Mouse (Mus musculus): ENCODE measurements at regions not wholly inside any gene's neighbourhood (a gene's known extent, or its start where the extent isn't known, plus 50 kb on each side); places are given as distances from the start of the nearest gene placed in this dataset.

GRCm38 (mm10) chr7:67895166-67895565 lies 57.5 kb upstream of the Igf1r start:
- no peak overlapping the region for H3K4me2 ChIP-seq (replicated peaks; ENCODE audit: low read depth, low read length)
- no peaks in the 10 kb centered on the region for H3K36me3 ChIP-seq (ENCODE audit: control insufficient read depth, insufficient read depth, low read length)
- no peak for ATAC-seq (ENCODE audit: low FRiP score, low TSS enrichment)
- H3K27ac ChIP-seq (ENCODE audit: low read depth, low read length), result no peak overlapping the region
- no peaks in the 10 kb centered on the region for H3K4me1 ChIP-seq (ENCODE audit: control insufficient read depth, insufficient read depth, low read length)
- H3K27me3 ChIP-seq (ENCODE audit: control insufficient read depth, insufficient read depth, low read length), result no peaks in the 10 kb centered on the region
- H3K4me3 ChIP-seq (ENCODE audit: low read length), result no peak overlapping the region
- WGBS, result 74% methylated on average over 3 of the region's 3 CpGs
- no peaks in the 10 kb centered on the region for H3K9me3 ChIP-seq (ENCODE audit: control insufficient read depth, low read length)
- no peak overlapping the region for H3K9ac ChIP-seq (ENCODE audit: low read depth, low read length)

DNA sequence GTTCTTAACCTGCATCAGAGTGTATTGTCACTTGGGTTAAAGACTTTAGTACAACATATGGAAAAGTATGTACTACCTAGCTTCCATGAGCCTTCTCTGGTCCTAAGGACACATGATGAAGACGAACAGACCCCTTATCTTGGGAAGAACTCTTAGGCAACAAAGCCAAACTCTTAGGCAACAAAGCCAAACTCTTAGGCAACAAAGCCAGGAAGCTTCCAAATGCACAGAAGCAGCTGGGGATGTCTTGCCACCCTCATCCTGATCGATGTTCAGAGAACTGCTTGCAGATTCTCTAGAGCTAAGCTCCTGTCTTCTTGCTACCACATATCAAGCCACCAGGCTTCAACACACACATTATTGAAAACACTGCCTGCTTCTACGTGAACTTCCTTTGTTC lies 59.7 kb upstream of the Igf1r start:
- Histone ChIP-seq H3K4me3 (ENCODE audit: low read length) (no peak overlapping the region), H3K27me3 (ENCODE audit: control insufficient read depth, insufficient read depth, low read length) (no peaks in the 10 kb centered on the region), H3K9me3 (ENCODE audit: control insufficient read depth, low read length) (no peaks in the 10 kb centered on the region), H3K9ac (ENCODE audit: low read depth, low read length) (no peak overlapping the region), H3K36me3 (ENCODE audit: control insufficient read depth, insufficient read depth, low read length) (no peaks in the 10 kb centered on the region), H3K4me1 (ENCODE audit: control insufficient read depth, insufficient read depth, low read length) (no peaks in the 10 kb centered on the region), H3K4me2 (replicated peaks; ENCODE audit: low read depth, low read length) (no peak overlapping the region), H3K27ac (ENCODE audit: low read depth, low read length) (no peak overlapping the region)
- ATAC-seq (ENCODE audit: low FRiP score, low TSS enrichment), result no peak
- 73% methylated on average over 3 of the region's 3 CpGs for WGBS

DNA sequence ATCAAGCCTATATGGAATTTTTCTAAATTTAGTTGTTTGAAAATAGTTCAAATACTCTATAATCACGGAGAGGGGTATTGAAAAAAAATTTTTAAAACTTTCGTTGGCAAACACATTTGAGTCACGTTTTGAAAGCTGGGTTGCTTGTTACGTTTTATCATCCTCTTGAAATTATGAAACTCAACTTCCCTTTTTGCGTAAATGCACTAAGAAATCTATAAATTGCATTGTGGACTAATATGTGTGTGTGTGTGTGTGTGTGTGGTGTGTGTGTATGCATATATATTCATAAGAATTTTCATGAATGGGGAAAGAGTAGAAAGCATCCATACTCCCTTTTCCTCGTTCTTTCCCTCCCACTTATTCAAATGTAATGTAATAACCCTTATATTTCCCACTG lies 69.6 kb upstream of the Igf1r start:
- H3K27ac ChIP-seq (ENCODE audit: low read depth, low read length), result no peak overlapping the region
- no peaks in the 10 kb centered on the region for H3K9me3 ChIP-seq (ENCODE audit: control insufficient read depth, low read length)
- no peaks in the 10 kb centered on the region for H3K27me3 ChIP-seq (ENCODE audit: control insufficient read depth, insufficient read depth, low read length)
- ATAC-seq (ENCODE audit: low FRiP score, low TSS enrichment), result no peak
- 83% methylated on average over 6 of the region's 6 CpGs for WGBS
- no peak overlapping the region for H3K4me2 ChIP-seq (replicated peaks; ENCODE audit: low read depth, low read length)
- H3K9ac ChIP-seq (ENCODE audit: low read depth, low read length), result no peak overlapping the region
- no peaks in the 10 kb centered on the region for H3K36me3 ChIP-seq (ENCODE audit: control insufficient read depth, insufficient read depth, low read length)
- no peak overlapping the region for H3K4me3 ChIP-seq (ENCODE audit: low read length)
- no peaks in the 10 kb centered on the region for H3K4me1 ChIP-seq (ENCODE audit: control insufficient read depth, insufficient read depth, low read length)

DNA sequence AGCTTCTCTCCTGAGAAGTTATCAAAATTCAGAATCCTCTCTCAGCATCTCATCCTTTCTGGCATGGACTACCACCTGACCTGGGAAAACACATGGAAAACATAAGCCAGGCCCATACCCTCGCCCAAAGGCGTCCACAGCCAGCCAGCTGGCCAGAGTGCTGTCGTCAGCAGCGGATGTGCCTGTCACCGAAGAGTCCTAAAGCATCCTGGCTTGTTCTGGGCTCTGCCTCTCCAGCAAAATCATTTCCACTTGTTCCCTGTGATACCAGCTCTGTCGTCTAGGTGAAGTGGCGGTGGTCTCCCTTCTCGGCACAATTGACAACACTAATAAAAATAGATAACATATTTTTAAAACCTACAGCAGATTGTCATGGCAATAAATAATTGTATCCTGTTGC lies 70.0 kb upstream of the Igf1r start:
- Histone ChIP-seq H3K4me2 (replicated peaks; ENCODE audit: low read depth, low read length) (no peak overlapping the region), H3K9ac (ENCODE audit: low read depth, low read length) (no peak overlapping the region), H3K4me1 (ENCODE audit: control insufficient read depth, insufficient read depth, low read length) (no peaks in the 10 kb centered on the region), H3K4me3 (ENCODE audit: low read length) (no peak overlapping the region), H3K27ac (ENCODE audit: low read depth, low read length) (no peak overlapping the region), H3K36me3 (ENCODE audit: control insufficient read depth, insufficient read depth, low read length) (no peaks in the 10 kb centered on the region), H3K27me3 (ENCODE audit: control insufficient read depth, insufficient read depth, low read length) (no peaks in the 10 kb centered on the region), H3K9me3 (ENCODE audit: control insufficient read depth, low read length) (no peaks in the 10 kb centered on the region)
- 69% methylated on average over 8 of the region's 8 CpGs for WGBS
- ATAC-seq (ENCODE audit: low FRiP score, low TSS enrichment), result no peak

GRCm38 (mm10) chr7:67878226-67878625 lies 74.4 kb upstream of the Igf1r start:
- Histone ChIP-seq H3K36me3 (ENCODE audit: control insufficient read depth, insufficient read depth, low read length) (no peaks in the 10 kb centered on the region), H3K4me1 (ENCODE audit: control insufficient read depth, insufficient read depth, low read length) (no peaks in the 10 kb centered on the region), H3K9me3 (ENCODE audit: control insufficient read depth, low read length) (no peaks in the 10 kb centered on the region), H3K4me3 (ENCODE audit: low read length) (no peak overlapping the region), H3K9ac (ENCODE audit: low read depth, low read length) (no peak overlapping the region), H3K4me2 (replicated peaks; ENCODE audit: low read depth, low read length) (no peak overlapping the region), H3K27ac (ENCODE audit: low read depth, low read length) (no peak overlapping the region), H3K27me3 (ENCODE audit: control insufficient read depth, insufficient read depth, low read length) (no peaks in the 10 kb centered on the region)
- WGBS, result 47% methylated on average over 1 of the region's 1 CpGs
- no peak for ATAC-seq (ENCODE audit: low FRiP score, low TSS enrichment)

DNA sequence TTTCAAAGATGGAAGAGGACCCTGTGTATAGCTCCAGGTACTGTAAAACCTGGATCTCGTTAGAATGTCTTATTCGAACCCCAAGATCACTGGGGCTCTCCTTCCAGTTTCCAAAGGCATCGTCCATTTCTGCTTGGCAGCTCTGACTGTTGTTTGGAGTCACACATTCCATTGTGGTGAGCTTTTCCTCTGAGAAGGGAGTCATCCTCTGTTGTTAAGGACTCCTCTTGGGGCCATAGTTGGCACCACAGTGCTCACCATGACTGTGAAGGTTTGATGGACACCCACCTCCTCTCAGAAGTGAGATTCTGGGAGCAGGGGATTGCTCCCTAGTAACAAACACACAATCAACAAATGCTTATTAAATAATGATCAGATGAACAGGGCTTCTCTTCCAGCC lies 75.0 kb upstream of the Igf1r start:
- no peak for ATAC-seq (ENCODE audit: low FRiP score, low TSS enrichment)
- no peaks in the 10 kb centered on the region for H3K27me3 ChIP-seq (ENCODE audit: control insufficient read depth, insufficient read depth, low read length)
- WGBS, result 89% methylated on average over 3 of the region's 3 CpGs
- H3K36me3 ChIP-seq (ENCODE audit: control insufficient read depth, insufficient read depth, low read length), result no peaks in the 10 kb centered on the region
- no peaks in the 10 kb centered on the region for H3K4me1 ChIP-seq (ENCODE audit: control insufficient read depth, insufficient read depth, low read length)
- no peak overlapping the region for H3K4me2 ChIP-seq (replicated peaks; ENCODE audit: low read depth, low read length)
- H3K27ac ChIP-seq (ENCODE audit: low read depth, low read length), result no peak overlapping the region
- no peak overlapping the region for H3K4me3 ChIP-seq (ENCODE audit: low read length)
- no peaks in the 10 kb centered on the region for H3K9me3 ChIP-seq (ENCODE audit: control insufficient read depth, low read length)
- no peak overlapping the region for H3K9ac ChIP-seq (ENCODE audit: low read depth, low read length)

DNA sequence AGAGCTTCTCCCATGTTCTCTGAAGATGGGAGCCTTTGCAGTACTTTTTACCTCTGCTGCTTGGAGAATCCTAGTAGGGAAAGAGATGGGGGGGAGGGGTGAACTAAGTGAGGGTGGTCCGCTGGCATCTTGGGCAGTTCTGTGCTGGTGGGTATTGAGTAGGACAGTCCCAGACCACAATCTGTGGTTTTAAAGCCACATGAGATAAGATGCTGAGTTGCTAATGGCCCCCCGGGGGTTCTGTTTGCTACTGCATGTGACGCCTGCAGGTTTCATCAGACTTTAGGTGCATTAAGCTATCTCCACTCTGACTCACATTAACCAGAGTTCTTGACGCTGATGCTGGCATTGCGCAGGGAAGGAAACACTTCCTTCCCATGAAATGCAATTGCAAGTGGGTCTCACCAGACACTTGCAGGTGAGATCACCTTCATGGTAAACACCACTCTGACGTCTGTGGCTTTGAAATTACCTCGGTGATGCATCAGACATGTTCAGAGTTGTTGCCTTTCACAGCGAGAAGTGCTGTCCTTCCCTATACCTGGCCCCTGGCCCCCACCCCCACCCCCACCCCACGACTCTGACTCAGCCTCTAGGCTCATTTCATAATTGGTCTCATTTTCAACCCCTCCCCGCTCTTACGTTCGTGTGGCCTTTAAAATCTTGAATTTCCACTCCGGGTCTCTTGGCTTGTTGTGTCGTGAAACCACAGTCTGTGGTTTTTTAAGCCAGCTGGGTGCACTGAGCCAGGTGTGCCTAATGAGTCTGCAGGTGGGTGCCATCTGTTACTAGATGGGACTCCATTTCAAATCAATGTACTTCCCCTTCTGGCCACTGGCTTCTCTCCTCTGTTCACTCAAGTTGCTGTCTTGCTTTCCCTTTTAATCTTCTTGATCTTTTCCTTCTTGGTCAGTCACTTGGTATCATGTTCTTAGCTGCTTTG lies 94.8 kb upstream of the Synm start:
- Histone ChIP-seq H3K4me1 (ENCODE audit: control insufficient read depth, insufficient read depth, low read length) (0 out of 2 replicates have a peak, but pooled peaks cover 3% of the 10 kb centered on the region), H3K9ac (ENCODE audit: low read depth, low read length) (no peak overlapping the region), H3K27ac (ENCODE audit: low read depth, low read length) (no peak overlapping the region), H3K4me2 (replicated peaks; ENCODE audit: low read depth, low read length) (no peak overlapping the region), H3K9me3 (ENCODE audit: control insufficient read depth, low read length) (no peaks in the 10 kb centered on the region), H3K36me3 (ENCODE audit: control insufficient read depth, insufficient read depth, low read length) (no peaks in the 10 kb centered on the region), H3K4me3 (ENCODE audit: low read length) (no peak overlapping the region), H3K27me3 (ENCODE audit: control insufficient read depth, insufficient read depth, low read length) (no peaks in the 10 kb centered on the region)
- no peak for ATAC-seq (ENCODE audit: low FRiP score, low TSS enrichment)
- 75% methylated on average over 14 of the region's 14 CpGs for WGBS

DNA sequence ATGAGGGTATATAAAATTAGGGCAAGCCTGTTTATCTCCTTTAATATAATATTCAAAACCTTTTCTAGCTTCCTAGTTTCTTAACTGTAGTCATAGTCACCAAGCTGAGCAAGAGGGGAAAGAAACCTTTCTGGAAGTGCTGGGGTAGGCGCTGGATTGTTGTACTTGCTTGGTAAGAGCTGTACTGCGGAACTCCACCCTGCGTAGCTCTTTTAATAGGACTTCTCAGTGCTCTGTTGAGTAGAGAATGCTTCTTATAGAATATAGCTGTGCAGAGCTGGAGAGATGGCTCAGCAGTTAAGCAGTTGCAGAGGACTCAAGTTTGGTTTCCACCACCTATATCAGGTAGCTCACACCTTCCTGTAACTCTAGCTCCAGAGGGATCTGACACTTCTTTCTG lies 93.3 kb upstream of the Synm start:
- H3K4me2 ChIP-seq (replicated peaks; ENCODE audit: low read depth, low read length), result no peak overlapping the region
- no peaks in the 10 kb centered on the region for H3K27me3 ChIP-seq (ENCODE audit: control insufficient read depth, insufficient read depth, low read length)
- no peak overlapping the region for H3K9ac ChIP-seq (ENCODE audit: low read depth, low read length)
- H3K4me1 ChIP-seq (ENCODE audit: control insufficient read depth, insufficient read depth, low read length), result 0 out of 2 replicates have a peak, but pooled peaks cover 8% of the 10 kb centered on the region
- WGBS, result 92% methylated on average over 3 of the region's 3 CpGs
- no peaks in the 10 kb centered on the region for H3K9me3 ChIP-seq (ENCODE audit: control insufficient read depth, low read length)
- no peak overlapping the region for H3K4me3 ChIP-seq (ENCODE audit: low read length)
- H3K27ac ChIP-seq (ENCODE audit: low read depth, low read length), result no peak overlapping the region
- no peaks in the 10 kb centered on the region for H3K36me3 ChIP-seq (ENCODE audit: control insufficient read depth, insufficient read depth, low read length)
- ATAC-seq (ENCODE audit: low FRiP score, low TSS enrichment), result no peak

- ATAC-seq (ENCODE audit: low FRiP score, low TSS enrichment), result peak; percentile 48; the same call in 1 of the 2 replicates
- no peaks in the 10 kb centered on the region for H3K36me3 ChIP-seq (ENCODE audit: control insufficient read depth, insufficient read depth, low read length)
- peak overlapping the region; percentile 65 for H3K4me2 ChIP-seq (replicated peaks; ENCODE audit: low read depth, low read length)
- H3K9ac ChIP-seq (ENCODE audit: low read depth, low read length), result peak overlapping the region; percentile 60
- H3K27ac ChIP-seq (ENCODE audit: low read depth, low read length), result no peak overlapping the region
- no peaks in the 10 kb centered on the region for H3K9me3 ChIP-seq (ENCODE audit: control insufficient read depth, low read length)
- peaks cover 3% of the 10 kb centered on the region; the same call in 1 of the 2 replicates for H3K27me3 ChIP-seq (ENCODE audit: control insufficient read depth, insufficient read depth, low read length)
- H3K4me1 ChIP-seq (ENCODE audit: control insufficient read depth, insufficient read depth, low read length), result peaks cover 15% of the 10 kb centered on the region; the same call in 1 of the 2 replicates
- 9% methylated on average over 7 of the region's 7 CpGs for WGBS
- peak overlapping the region; percentile 48 for H3K4me3 ChIP-seq (ENCODE audit: low read length)
Observed at GRCm38 (mm10) chr7:67849509-67849862, 89.9 kb upstream of the Synm start.

Measured in kidney, embryonic 14.5 days (tissue).